8 mouse cellular contexts compared by ENCODE assay signal in genomic region chr8:84237542-84238229, GRCm38 (mm10). TPM values are rescaled to one million over a fixed set of nuclear protein-coding genes. Genes with fewer than 3 reads are reported as not detected.
DNase-seq lines count a peak whose midpoint lies in the region; ATAC-seq and TF ChIP-seq lines count a peak whose summit lies in the region.

No protein-coding gene starts in this region.

- ATAC-seq in embryonic facial prominence, embryonic 15.5 days (ENCODE audit: insufficient number of reproducible peaks, low FRiP score, low TSS enrichment, low read depth) = no peak

- no peaks in the 10 kb centered on the region for H3K27me3 ChIP-seq in embryonic facial prominence, embryonic 15.5 days
- H3K27me3 ChIP-seq in megakaryocyte, embryonic 14.5 days (replicated peaks) = no peaks in the 10 kb centered on the region

- no peak for DNase-seq in left cerebral cortex, adult 2 months (ENCODE audit: extremely low spot score in 1 of 2, low spot score in 2 of 2)
- no peak for DNase-seq in left cerebral cortex, adult 9 months (ENCODE audit: low spot score in 2 of 2)
- peak; percentile 84 for DNase-seq in induced T-regulatory cell, adult 2 months (ENCODE audit: low read depth)
- no peak for DNase-seq in left cerebral cortex, adult 8-10 months (ENCODE audit: low spot score in 2 of 2)
- no peak for DNase-seq in gastrocnemius, postnatal 36 days
- no peak for DNase-seq in layer of hippocampus, adult 18-20 months (ENCODE audit: low spot score in 2 of 2)

- no peaks in the 10 kb centered on the region for H3K9me3 ChIP-seq in embryonic facial prominence, embryonic 15.5 days (replicated peaks)
- H3K9me3 ChIP-seq in megakaryocyte, embryonic 14.5 days = no peaks in the 10 kb centered on the region

- H3K36me3 ChIP-seq in embryonic facial prominence, embryonic 15.5 days = peaks cover 22% of the 10 kb centered on the region
- peaks cover 23% of the 10 kb centered on the region for H3K36me3 ChIP-seq in megakaryocyte, embryonic 14.5 days (replicated peaks; ENCODE audit: low read length)

- peak overlapping the region; percentile 57 for H3K4me3 ChIP-seq in left cerebral cortex, adult 2 months
- H3K4me3 ChIP-seq in embryonic facial prominence, embryonic 15.5 days (replicated peaks) = peak overlapping the region; percentile 80
- peak overlapping the region; percentile 95 for H3K4me3 ChIP-seq in megakaryocyte, embryonic 14.5 days (replicated peaks)

- peaks cover 24% of the 10 kb centered on the region for H3K4me1 ChIP-seq in embryonic facial prominence, embryonic 15.5 days
- peaks cover 69% of the 10 kb centered on the region for H3K4me1 ChIP-seq in megakaryocyte, embryonic 14.5 days

- peak overlapping the region; percentile 63 for H3K9ac ChIP-seq in embryonic facial prominence, embryonic 15.5 days

- WGBS in embryonic facial prominence, embryonic 15.5 days = 11% methylated on average over 19 of the region's 19 CpGs

- no peak; the same call in 1 of the 2 replicates for TF ChIP-seq CTCF in left cerebral cortex, adult 2 months (IDR thresholded peaks at IDR 0.05)

- H3K4me2 ChIP-seq in embryonic facial prominence, embryonic 15.5 days (replicated peaks) = peak overlapping the region; percentile 68

- intact Hi-C loops in left cerebral cortex, adult 2 months (cut with DNase I) = loop anchor here (2.0 kb wide), 1 partner anchor 19 kb away; the partner anchor contains the start of gene Mri1
- intact Hi-C loops in gastrocnemius, postnatal 36 days (cut with DNase I) = no loop called here

- peak overlapping the region; percentile 84 for H3K27ac ChIP-seq in left cerebral cortex, adult 2 months
- peak overlapping the region; percentile 93 for H3K27ac ChIP-seq in embryonic facial prominence, embryonic 15.5 days (replicated peaks)

RNA-seq across cellular contexts. Expression of gene Zswim4, which starts 0.8 kb away (rescaled TPM):
- total RNA-seq in left cerebral cortex, adult 2 months (2021) = 10 to 100 TPM; 15.1 to 17.8 TPM
- polyA plus RNA-seq in embryonic facial prominence, embryonic 15.5 days (2015; fragmentation: Nextera tagmentation; extraction: Ambion mirVana) = 15.8 and 17.7 TPM in 2 replicates
- polyA plus RNA-seq in megakaryocyte, embryonic 14.5 days (2012; ENCODE audit: insufficient read depth, low replicate concordance) = 14.1 and 16.0 TPM in 2 replicates
- 10 to 100 TPM; 12.9 to 13.8 (median 13.3) TPM for total RNA-seq in left cerebral cortex, adult 8-10 months (2022)
- 1 to 10 TPM; 7.1 to 8.4 TPM for total RNA-seq in gastrocnemius, postnatal 36 days (2021)
- total RNA-seq in layer of hippocampus, adult 18-20 months (2021) = 10 to 100 TPM; 17.0 to 17.3 TPM

RNA-seq across cellular contexts. Expression of gene D8Ertd738e, which starts 11.8 kb away (rescaled TPM):
- 100 to 1,000 TPM; 124 to 140 TPM for total RNA-seq in left cerebral cortex, adult 2 months (2021)
- 314 and 349 TPM in 2 replicates for polyA plus RNA-seq in embryonic facial prominence, embryonic 15.5 days (2015; fragmentation: Nextera tagmentation; extraction: Ambion mirVana)
- polyA plus RNA-seq in megakaryocyte, embryonic 14.5 days (2012; ENCODE audit: insufficient read depth, low replicate concordance) = 80.4 and 326 TPM in 2 replicates
- total RNA-seq in left cerebral cortex, adult 8-10 months (2022) = 100 to 1,000 TPM in 2 of 4 experiments, 10 to 100 TPM in 2; 97.1 to 133 (median 108) TPM
- 100 to 1,000 TPM; 166 to 182 TPM for total RNA-seq in gastrocnemius, postnatal 36 days (2021)
- 100 to 1,000 TPM; 132 to 136 TPM for total RNA-seq in layer of hippocampus, adult 18-20 months (2021)

RNA-seq across cellular contexts. Expression of gene Mri1, which starts 19.4 kb away (rescaled TPM):
- total RNA-seq in left cerebral cortex, adult 2 months (2021) = 10 to 100 TPM; 13.2 to 16.5 TPM
- 61.2 and 62.6 TPM in 2 replicates for polyA plus RNA-seq in embryonic facial prominence, embryonic 15.5 days (2015; fragmentation: Nextera tagmentation; extraction: Ambion mirVana)
- polyA plus RNA-seq in megakaryocyte, embryonic 14.5 days (2012; ENCODE audit: insufficient read depth, low replicate concordance) = 106 and 208 TPM in 2 replicates
- 10 to 100 TPM; 14.3 to 18.7 (median 16.2) TPM for total RNA-seq in left cerebral cortex, adult 8-10 months (2022)
- total RNA-seq in gastrocnemius, postnatal 36 days (2021) = 10 to 100 TPM; 11.0 to 17.3 TPM
- 10 to 100 TPM; 17.4 to 17.5 TPM for total RNA-seq in layer of hippocampus, adult 18-20 months (2021)

RNA-seq across cellular contexts. Expression of gene Ccdc130, which starts 32.5 kb away (rescaled TPM):
- 10 to 100 TPM; 27.7 to 35.5 TPM for total RNA-seq in left cerebral cortex, adult 2 months (2021)
- polyA plus RNA-seq in embryonic facial prominence, embryonic 15.5 days (2015; fragmentation: Nextera tagmentation; extraction: Ambion mirVana) = 24.1 and 28.5 TPM in 2 replicates
- polyA plus RNA-seq in megakaryocyte, embryonic 14.5 days (2012; ENCODE audit: insufficient read depth, low replicate concordance) = 4.8 and 20.9 TPM in 2 replicates
- 10 to 100 TPM; 24.6 to 29.7 (median 27.8) TPM for total RNA-seq in left cerebral cortex, adult 8-10 months (2022)
- 1 to 10 TPM; 5.0 to 8.7 TPM for total RNA-seq in gastrocnemius, postnatal 36 days (2021)
- 10 to 100 TPM; 25.7 to 27.2 TPM for total RNA-seq in layer of hippocampus, adult 18-20 months (2021)

RNA-seq across cellular contexts. Expression of gene Nanos3, which starts 52.7 kb away (rescaled TPM):
- total RNA-seq in left cerebral cortex, adult 2 months (2021) = 1 to 10 TPM; 2.0 to 3.0 TPM
- 3.5 and 4.0 TPM in 2 replicates for polyA plus RNA-seq in embryonic facial prominence, embryonic 15.5 days (2015; fragmentation: Nextera tagmentation; extraction: Ambion mirVana)
- 0.87 TPM in 1 of 2 replicates, not detected in the other for polyA plus RNA-seq in megakaryocyte, embryonic 14.5 days (2012; ENCODE audit: insufficient read depth, low replicate concordance)
- total RNA-seq in left cerebral cortex, adult 8-10 months (2022) = 1 to 10 TPM; 2.8 to 3.8 (median 3.2) TPM
- not detected for total RNA-seq in gastrocnemius, postnatal 36 days (2021)
- 1 to 10 TPM; 2.3 to 2.7 TPM for total RNA-seq in layer of hippocampus, adult 18-20 months (2021)
